Mouse (Mus musculus) embryo, embryonic 11.5 days (tissue): ENCODE measurements around the gene Usp17lb.
"Not testable (repeated sequence)": the region's sequence is repeated elsewhere in the genome, so short reads cannot be mapped to it uniquely, and the experiment has no call there.

Experiments
- DNase-seq: peaks from one replicate; pipeline ENCODE4 v3.0.0-alpha.2; 2012; ENCODE audit warnings: low read depth, low spot score

The Usp17lb gene

DNA sequence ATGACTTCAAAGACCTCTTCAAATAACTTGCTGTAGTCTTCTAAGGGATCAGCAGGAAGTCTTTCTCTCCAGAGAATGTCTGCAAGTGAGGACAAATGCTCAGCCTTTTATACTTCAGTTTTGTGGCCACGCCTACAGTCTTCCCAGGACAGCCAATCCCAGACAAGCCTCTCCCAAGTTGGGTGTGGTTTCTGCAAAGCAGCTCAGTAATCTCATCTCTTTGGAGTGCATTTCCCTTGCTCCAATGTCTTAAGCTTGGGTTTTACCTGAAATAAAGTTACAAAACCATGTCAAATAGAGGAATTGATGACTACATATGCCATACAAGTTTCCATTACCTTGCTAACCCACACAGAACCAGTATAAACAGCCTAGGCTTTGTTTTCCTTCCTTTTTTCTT is at the start of gene Usp17lb:
Usp17lb (minus strand) TSS at position 101 of the 400 bp plus-strand sequence.
- DNase-seq: no peak

DNA sequence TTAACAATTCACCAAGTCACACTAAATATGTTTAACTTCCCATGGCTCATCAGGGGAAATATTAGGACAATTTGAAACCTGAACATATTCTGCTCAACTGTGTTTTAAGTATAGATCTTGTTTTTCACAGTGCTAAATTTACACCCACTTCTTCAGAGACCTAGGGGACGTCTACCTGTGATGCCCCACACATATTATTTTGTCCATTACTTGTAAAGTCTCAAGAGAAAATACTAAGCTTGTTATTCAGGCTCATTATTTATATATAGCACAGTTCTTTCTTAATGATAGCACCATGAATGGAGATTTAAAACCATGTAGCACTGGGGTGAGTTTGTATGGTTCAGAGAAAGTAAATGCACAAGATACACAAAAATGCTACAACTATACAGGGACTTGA is 35.3 kb upstream of the Usp17lb start, which contains the start of gene Olfr665:
Olfr665 (plus strand) TSS at position 301 of the 400 bp plus-strand sequence.
- no peak for DNase-seq

DNA sequence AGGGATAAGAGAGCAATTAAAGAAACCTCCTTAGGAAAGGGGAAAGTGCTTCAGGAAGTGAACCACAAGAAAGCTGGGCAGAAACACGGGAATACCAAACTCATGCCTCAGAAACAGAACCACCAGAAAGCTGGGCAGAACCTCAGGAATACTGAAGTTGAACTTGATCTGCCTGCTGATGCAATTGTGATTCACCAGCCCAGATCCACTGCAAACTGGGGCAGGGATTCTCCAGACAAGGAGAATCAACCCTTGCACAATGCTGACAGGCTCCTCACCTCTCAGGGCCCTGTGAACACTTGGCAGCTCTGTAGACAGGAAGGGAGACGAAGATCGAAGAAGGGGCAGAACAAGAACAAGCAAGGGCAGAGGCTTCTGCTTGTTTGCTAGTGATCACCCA is 19.0 kb upstream of the Usp17lb start:
- DNase-seq: no peak

DNA sequence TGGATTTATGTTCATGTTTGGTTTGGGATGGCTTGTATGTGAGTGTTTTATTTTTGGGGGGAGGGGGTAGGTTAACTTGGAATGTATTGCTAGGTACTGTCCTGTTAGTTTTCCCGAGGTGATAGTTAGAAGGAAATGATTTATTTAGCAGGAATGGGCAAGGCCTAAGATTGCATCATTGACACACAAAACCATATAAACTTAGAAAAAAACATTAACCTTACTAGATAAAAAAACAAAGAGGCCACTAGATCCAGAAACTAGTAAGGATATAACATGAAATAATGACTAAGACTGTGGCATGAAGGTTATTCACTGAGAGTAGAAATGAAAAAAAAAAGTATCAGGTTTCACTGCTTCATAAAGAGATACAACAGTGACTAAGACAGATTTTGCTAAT is 15.3 kb upstream of the Usp17lb start:
- DNase-seq: no peak

DNA sequence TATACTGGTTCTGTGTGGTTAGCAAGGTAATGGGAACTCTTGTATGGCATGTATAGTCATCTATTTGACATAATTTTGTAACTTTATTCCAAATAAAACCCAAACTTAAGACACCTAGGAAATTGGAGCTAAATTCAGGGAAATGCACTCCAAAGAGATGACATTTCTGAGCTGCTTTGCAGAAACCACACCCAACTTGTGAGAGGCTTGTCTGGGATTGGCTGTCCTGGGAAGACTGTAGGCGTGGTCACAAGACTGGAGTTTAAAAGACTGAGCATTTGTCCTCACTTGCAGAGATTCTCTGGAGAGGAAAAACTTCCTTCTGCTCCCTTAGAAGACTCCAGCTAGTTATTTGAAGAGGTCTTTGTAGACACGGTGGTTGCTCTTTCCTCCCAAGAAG is 14.3 kb upstream of the Usp17lb start, which contains the start of gene Usp17la:
Usp17la (plus strand) TSS at position 301 of the 400 bp plus-strand sequence.
- DNase-seq: not testable (repeated sequence)

DNA sequence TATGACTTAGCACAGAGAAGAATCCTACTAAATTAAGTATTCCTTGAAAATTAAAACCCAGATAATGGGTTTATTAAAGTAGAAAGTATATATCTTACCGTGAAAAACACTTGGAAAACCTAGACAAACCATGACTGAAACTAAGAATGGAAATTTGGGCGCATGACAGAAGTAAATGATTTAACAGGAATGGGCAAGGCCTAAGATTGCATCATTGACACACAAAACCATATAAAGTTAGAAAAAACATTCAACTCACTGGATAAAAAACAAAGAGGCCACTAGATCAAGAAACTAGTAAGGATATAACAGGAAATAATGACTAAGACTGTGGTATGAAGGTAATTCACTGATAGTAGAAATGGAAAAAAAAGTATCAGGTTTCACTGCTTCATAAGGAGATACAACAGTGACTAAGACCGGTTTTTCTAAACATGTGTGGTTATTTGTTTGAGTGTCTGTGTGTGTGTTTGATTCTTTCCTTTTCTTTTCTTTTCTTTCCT is 12.9 kb upstream of the Usp17lb start:
- DNase-seq: no peak

DNA sequence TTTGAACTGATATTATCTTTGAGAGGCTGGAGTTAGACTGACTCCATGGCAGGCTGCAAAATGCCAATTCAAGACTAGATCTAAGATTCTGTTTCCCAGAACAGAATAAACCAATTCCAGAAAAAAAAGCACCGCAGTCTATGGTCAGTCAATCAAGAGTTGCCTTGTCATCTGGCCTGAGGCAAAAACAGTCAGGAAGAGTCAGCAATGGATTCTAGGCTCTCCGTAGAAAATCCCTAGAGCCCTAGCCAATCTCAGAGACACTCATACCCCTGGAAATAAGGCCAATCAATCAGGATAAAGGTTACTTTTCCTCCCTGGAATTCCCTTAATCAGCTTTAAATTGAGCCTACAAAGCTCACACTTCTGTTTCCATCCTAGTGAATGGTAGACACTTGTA is 9.1 kb upstream of the Usp17lb start:
- not testable (repeated sequence) for DNase-seq

DNA sequence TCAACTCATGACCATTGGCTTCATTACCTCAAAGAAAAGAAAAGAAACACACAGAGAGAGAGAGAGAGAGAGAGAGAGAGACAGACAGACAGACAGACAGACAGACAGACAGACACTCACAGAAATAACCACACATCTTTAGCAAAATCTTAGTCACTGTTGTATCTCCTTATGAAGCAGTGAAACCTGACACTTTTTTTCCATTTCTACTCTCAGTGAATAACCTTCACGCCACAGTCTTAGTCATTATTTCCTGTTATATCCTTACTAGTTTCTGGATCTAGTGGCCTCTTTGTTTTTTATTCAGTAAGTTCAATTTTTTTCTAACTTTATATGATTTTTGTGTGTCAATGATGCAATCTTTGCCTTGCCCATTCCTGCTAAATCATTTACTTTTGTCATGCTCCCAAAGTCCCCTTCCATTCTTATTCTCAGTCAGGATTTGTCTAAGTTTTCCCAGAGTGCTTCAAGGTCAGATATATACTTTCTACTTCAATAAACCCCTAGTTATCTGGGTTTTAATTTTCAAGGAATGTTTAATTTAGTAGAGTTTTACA is 1.4 kb upstream of the Usp17lb start:
- no peak for DNase-seq

DNA sequence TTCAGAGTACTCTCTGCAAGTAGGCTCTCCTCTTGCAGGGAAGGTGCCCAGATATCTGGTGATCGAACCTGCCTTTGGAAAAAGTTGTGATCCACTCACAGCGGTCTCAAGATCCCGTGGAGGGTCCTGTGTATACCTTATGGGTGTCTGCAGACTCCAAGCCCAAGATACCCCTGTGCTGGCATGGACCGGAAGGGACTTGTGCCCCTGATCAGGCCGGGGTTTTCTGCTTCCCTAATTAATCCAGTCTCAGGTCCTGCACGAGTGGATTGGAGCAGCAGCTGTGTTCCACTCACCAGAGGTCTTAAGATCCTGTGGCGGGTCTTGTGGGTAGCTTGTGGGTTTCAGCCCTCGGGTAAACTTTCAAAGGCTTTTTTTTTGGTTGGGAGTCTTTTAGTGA is 32.1 kb downstream of the Usp17lb start:
- not testable (repeated sequence) for DNase-seq

DNA sequence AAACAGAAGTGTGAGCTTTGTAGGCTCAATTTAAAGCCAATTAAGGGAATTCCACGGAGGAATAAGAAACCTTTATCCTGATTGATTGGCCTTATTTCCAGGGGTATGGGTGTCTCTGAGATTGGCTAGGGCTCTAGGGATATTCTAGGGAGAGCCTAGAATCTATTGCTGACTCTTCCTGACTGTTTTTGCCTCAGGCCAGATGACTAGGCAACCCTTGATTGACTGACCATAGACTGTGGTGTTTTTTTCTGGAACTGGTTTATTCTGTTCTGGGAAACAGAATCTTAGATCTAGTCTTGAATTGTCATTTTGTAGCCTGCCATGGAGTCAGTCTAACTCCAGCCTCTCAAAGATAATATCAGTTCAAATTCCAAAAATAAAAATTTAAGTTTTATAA is 51.6 kb downstream of the Usp17lb start:
- no peak for DNase-seq
